Mouse (Mus musculus) myocyte (in vitro differentiated cells): ENCODE results near the gene Lpp. TPM values are rescaled to one million over a fixed set of nuclear protein-coding genes. Genes with fewer than 3 reads are reported as not detected.

ENCODE experiments used
- H3K27me3 ChIP-seq: one replicate; pipeline ENCODE4 v1.6.1; 2011; ENCODE audit not compliant: control insufficient read depth, insufficient read depth, insufficient read length
- H3K36me3 ChIP-seq: one replicate; pipeline ENCODE4 v1.6.1; 2011; ENCODE audit not compliant: control insufficient read depth, insufficient read depth
- H3K4me2 ChIP-seq: one replicate; pipeline ENCODE4 v1.6.1; 2011; ENCODE audit warnings: low read depth, control low read depth
- H3K4me3 ChIP-seq: one replicate; pipeline ENCODE4 v1.5.1; 2011; ENCODE audit warnings: mild to moderate bottlenecking, control low read depth, moderate library complexity
- H3K79me2 ChIP-seq: one replicate; pipeline ENCODE4 v1.6.1; 2011; ENCODE audit not compliant: control insufficient read depth, insufficient read depth
- H3ac ChIP-seq: one replicate; pipeline ENCODE4 v1.6.1; 2011; ENCODE audit not compliant: control insufficient read depth, insufficient read length
- CEBPB ChIP-seq: IDR thresholded peaks from 2 replicates; pipeline ENCODE4 v1.6.1; 2011; ENCODE audit warnings: mild to moderate bottlenecking, moderate library complexity; ENCODE audit not compliant: poor library complexity, insufficient read depth, severe bottlenecking
- E2F4 ChIP-seq: IDR thresholded peaks from one replicate; pipeline ENCODE4 v1.6.1; 2011; ENCODE audit warnings: mild to moderate bottlenecking, control low read depth, moderate library complexity; ENCODE audit not compliant: insufficient read depth
- MAX ChIP-seq: IDR thresholded peaks from one replicate; pipeline ENCODE4 v1.6.1; 2011; ENCODE audit warnings: low read depth, mild to moderate bottlenecking, control low read depth
- MYOD1 ChIP-seq, 3 experiments: IDR thresholded peaks; one replicate each; pipeline ENCODE4 v1.6.1; 2011; ENCODE audit warnings: control low read depth in 2 of 3, low read depth in 2 of 3, mild to moderate bottlenecking in 2 of 3, moderate library complexity in 1 of 3; ENCODE audit not compliant: insufficient read length in 2 of 3, control insufficient read depth in 1 of 3
- MYOG ChIP-seq, 3 experiments: IDR thresholded peaks; one replicate each; pipeline ENCODE4 v1.6.1; 2011; ENCODE audit warnings: control low read depth in 2 of 3, low read depth in 2 of 3, mild to moderate bottlenecking in 2 of 3; ENCODE audit not compliant: insufficient read length in 2 of 3, control insufficient read depth in 1 of 3, insufficient read depth in 1 of 3
- POLR2A ChIP-seq: IDR thresholded peaks from one replicate; pipeline ENCODE4 v1.6.1; 2011; ENCODE audit warnings: low read depth, mild to moderate bottlenecking, control low read depth, moderate library complexity; ENCODE audit not compliant: insufficient read length
- POLR2AphosphoS2 ChIP-seq: IDR thresholded peaks from one replicate; pipeline ENCODE4 v1.6.1; 2011; ENCODE audit warnings: low read depth, control low read depth; ENCODE audit not compliant: insufficient read length
- REST ChIP-seq: IDR thresholded peaks from one replicate; pipeline ENCODE4 v1.6.1; 2011; ENCODE audit warnings: mild to moderate bottlenecking, control low read depth, moderate library complexity; ENCODE audit not compliant: insufficient read depth, insufficient read length
- SRF ChIP-seq: IDR thresholded peaks from one replicate; pipeline ENCODE4 v1.6.1; 2011; ENCODE audit warnings: low read depth; ENCODE audit not compliant: control insufficient read depth, insufficient read length
- TCF12 ChIP-seq: IDR thresholded peaks from one replicate; pipeline ENCODE4 v1.6.1; 2011; ENCODE audit warnings: mild to moderate bottlenecking, control low read depth; ENCODE audit not compliant: poor library complexity, insufficient read depth, severe bottlenecking
- TCF3 ChIP-seq: IDR thresholded peaks from one replicate; pipeline ENCODE4 v1.6.1; 2011; ENCODE audit warnings: low read depth, control low read depth; ENCODE audit not compliant: insufficient read length
- USF1 ChIP-seq: IDR thresholded peaks from one replicate; pipeline ENCODE4 v1.6.1; 2011; ENCODE audit warnings: low read depth, mild to moderate bottlenecking, control low read depth, moderate library complexity
- polyA plus RNA-seq: library from polyadenylated mRNA; unstranded; fragments of >200 nt; fragmentation: generic; extraction: Trizol; gene quantifications from one replicate; pipeline ENCODE4 v1.2.1, GENCODE M21; 2012; ENCODE audit warnings: missing spikeins

Lpp gene
- polyA plus RNA-seq, 1 experiment = 4.8 TPM

DNA sequence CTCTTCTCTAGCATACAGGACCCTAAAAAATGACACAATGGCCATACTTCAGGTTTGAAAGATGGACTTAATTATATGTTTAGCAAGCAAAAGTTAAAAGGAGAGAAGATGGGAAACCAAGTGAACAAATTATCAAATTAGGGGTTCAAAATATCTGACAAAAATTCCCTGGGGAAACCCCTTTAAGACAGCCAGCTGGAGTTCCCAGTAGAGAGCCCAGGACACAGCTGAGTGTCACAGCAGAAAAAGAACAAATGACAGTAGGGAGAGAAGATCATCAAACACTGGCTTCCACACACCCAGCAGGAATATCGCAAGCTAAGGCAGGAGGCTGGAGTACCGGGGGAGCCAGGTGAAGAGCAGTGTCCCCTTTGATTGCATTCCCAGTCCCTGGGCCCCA, 373.3 kb downstream of the Lpp start:
- Histone ChIP-seq H3ac (no peak overlapping the region), H3K4me2 (no peak overlapping the region), H3K79me2 (peaks cover 3% of the 10 kb centered on the region)

DNA sequence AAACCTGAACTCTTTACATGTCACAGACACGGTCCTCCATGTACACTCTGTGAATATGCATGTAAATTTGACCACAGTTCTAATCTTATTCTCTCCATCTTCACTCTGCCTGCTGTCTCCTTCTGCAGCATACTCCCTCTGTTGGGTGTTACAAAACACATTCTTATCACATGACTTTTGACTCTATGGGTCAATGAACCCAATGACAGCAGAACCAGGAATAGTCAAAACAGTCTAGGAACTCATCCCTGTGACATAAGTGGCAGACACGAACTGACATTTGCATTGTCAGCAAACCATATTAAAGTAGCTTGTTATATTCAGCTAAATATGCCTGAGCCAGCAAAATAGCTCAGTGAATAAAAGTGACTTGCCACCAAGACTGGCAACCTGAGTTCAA, 383.7 kb downstream of the Lpp start:
- H3K4me3 ChIP-seq = no peak overlapping the region
- H3K4me2 ChIP-seq = no peak overlapping the region
- TF ChIP-seq POLR2AphosphoS2 = no peak
- no peak for TF ChIP-seq POLR2A
- TF ChIP-seq MYOG (IDR thresholded peaks at IDR 0.05; ENCODE audit: control insufficient read depth in 1 of 3, insufficient read depth in 1 of 3, insufficient read length in 2 of 3, low read depth in 2 of 3) = no peak
- TF ChIP-seq E2F4 = no peak
- no peaks in the 10 kb centered on the region for H3K36me3 ChIP-seq
- H3K27me3 ChIP-seq = no peaks in the 10 kb centered on the region
- H3ac ChIP-seq = no peak overlapping the region
- no peaks in the 10 kb centered on the region for H3K79me2 ChIP-seq

More for the DNA sequence above, 373.3 kb downstream of the Lpp start:
- Histone ChIP-seq H3K36me3 (peaks cover 13% of the 10 kb centered on the region), H3K27me3 (no peaks in the 10 kb centered on the region), H3K4me3 (no peak overlapping the region)
- TF ChIP-seq CEBPB (no peak), TCF12 (no peak), SRF (no peak), MYOD1 (IDR thresholded peaks at IDR 0.05; ENCODE audit: control insufficient read depth in 1 of 3, insufficient read length in 2 of 3, low read depth in 2 of 3) (no peak), USF1 (no peak), POLR2AphosphoS2 (no peak), REST (no peak), MAX (no peak), MYOG (IDR thresholded peaks at IDR 0.05; ENCODE audit: control insufficient read depth in 1 of 3, insufficient read depth in 1 of 3, insufficient read length in 2 of 3, low read depth in 2 of 3) (no peak), E2F4 (no peak), POLR2A (no peak)

DNA sequence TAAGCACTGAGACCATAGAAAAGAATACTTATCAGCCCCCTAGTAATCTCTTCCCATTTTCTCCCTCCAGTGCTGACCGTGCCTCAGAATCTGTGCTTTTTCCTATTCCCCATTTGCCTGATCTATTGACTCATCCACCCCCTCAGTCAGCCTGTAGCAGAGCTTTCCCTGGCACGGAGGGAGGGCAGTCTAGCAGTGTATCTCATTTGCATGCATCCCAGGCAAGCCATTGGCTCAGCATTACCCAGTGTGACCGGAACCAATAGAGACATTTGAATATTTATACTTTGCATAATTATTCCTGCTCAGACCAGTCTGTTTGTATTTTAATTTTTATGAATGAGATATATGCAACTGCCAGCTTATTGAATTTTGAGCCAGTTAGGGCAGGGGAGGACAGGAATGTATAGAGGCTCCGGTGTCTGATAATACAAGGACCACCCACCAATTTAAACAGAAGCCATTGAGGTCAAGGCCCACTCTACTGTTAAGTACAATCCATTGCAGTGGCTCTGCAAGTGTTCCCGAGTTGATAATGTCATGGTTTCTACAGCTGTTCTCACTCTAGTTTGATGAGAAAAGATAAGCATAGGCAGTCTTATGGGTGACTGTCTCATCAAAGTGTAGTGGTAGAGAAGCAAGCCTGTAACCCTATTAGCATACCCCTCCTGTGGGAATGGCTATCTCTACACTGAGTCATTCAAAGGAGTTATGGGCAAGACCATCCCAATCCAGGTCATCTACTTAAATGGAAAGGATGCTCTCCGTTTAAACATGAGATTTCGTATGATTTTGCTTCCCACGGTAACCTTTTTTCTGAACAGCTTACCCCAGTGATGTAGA, 385.3 kb downstream of the Lpp start:
- Histone ChIP-seq H3K79me2 (no peaks in the 10 kb centered on the region), H3K36me3 (no peaks in the 10 kb centered on the region), H3ac (no peak overlapping the region), H3K27me3 (no peaks in the 10 kb centered on the region), H3K4me3 (no peak overlapping the region), H3K4me2 (no peak overlapping the region)
- TF ChIP-seq MYOD1 (IDR thresholded peaks at IDR 0.05; ENCODE audit: control insufficient read depth in 1 of 3, insufficient read length in 2 of 3, low read depth in 2 of 3) (no peak), USF1 (no peak)

DNA sequence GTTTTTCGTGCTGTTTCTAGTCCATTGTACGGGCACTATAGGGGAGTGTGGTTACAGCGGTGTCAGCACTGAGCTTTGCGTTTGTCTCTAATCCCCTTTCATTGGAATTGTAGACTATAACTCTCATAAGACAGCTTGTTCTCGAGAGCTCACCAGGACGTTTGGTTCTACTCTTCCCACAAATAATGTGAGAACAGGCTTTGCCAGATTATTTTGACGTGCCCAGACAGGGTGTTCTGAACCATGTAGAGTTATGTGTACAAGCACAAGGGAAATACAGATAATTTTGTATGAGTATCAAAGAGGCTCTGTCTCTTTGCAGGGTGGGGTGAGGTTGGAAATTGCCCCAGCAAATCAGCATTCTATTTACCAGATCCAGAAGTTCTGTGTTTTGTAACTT, 387.2 kb downstream of the Lpp start:
- H3ac ChIP-seq = no peak overlapping the region
- no peaks in the 10 kb centered on the region for H3K79me2 ChIP-seq
- H3K36me3 ChIP-seq = no peaks in the 10 kb centered on the region
- H3K4me3 ChIP-seq = no peak overlapping the region
- no peaks in the 10 kb centered on the region for H3K27me3 ChIP-seq
- no peak overlapping the region for H3K4me2 ChIP-seq
- no peak for TF ChIP-seq POLR2A
- TF ChIP-seq SRF = no peak
- TF ChIP-seq POLR2AphosphoS2 = no peak
- no peak for TF ChIP-seq REST
- TF ChIP-seq E2F4 = no peak
- no peak for TF ChIP-seq MAX
- TF ChIP-seq USF1 = no peak

DNA sequence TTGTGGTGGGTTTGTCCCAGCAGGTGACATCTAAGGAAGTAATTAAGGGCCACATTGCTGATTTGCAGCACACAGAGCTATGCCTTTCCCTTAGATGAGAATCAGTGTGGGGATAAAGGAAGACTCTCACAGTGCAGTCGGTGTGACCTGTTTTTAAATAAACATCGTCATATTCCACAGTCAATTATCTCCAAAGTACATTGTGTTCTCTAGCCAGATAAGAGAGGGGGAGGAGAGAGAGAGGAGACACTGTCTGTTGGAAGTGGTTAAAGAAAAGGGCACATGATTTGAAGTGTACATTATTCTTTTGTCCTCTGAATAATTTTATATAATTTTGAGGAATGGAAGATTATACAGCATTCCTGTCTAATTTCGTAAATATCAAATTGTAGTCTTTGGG, 388.6 kb downstream of the Lpp start:
- no peak for TF ChIP-seq MYOG (IDR thresholded peaks at IDR 0.05; ENCODE audit: control insufficient read depth in 1 of 3, insufficient read depth in 1 of 3, insufficient read length in 2 of 3, low read depth in 2 of 3)
- no peak for TF ChIP-seq POLR2A
- TF ChIP-seq TCF3 = no peak
- TF ChIP-seq REST = no peak
- no peak for TF ChIP-seq MAX
- TF ChIP-seq TCF12 = no peak
- Histone ChIP-seq H3K27me3 (no peaks in the 10 kb centered on the region), H3K79me2 (no peaks in the 10 kb centered on the region)

DNA sequence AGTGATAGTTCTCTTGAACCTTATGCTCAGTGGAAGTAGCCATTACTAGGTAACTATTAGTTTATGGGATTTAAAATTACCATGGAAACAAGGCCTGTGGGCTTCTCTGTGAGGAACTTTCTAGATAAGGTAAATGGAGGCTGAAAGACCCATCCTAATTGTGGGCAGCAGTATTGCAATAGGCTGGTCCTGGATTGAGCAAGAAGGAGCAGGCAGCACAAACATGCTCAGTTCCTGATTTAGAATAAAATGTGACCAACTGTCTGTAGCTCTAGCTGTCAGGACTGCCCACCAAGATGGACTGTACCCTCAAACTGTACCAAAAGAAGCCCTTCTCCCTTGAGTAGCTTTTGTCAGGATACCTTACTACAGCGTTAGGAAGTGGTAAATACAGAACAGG, 392.3 kb downstream of the Lpp start:
- Histone ChIP-seq H3ac (no peak overlapping the region), H3K79me2 (no peaks in the 10 kb centered on the region), H3K36me3 (no peaks in the 10 kb centered on the region), H3K4me3 (no peak overlapping the region), H3K4me2 (no peak overlapping the region), H3K27me3 (no peaks in the 10 kb centered on the region)
- no peak for TF ChIP-seq MYOD1 (IDR thresholded peaks at IDR 0.05; ENCODE audit: control insufficient read depth in 1 of 3, insufficient read length in 2 of 3, low read depth in 2 of 3)
- TF ChIP-seq TCF3 = no peak
- TF ChIP-seq MYOG (IDR thresholded peaks at IDR 0.05; ENCODE audit: control insufficient read depth in 1 of 3, insufficient read depth in 1 of 3, insufficient read length in 2 of 3, low read depth in 2 of 3) = no peak
- TF ChIP-seq USF1 = no peak
- TF ChIP-seq POLR2A = no peak
- no peak for TF ChIP-seq SRF
- no peak for TF ChIP-seq MAX
- TF ChIP-seq REST = no peak
- TF ChIP-seq CEBPB = no peak
- no peak for TF ChIP-seq POLR2AphosphoS2
- TF ChIP-seq E2F4 = no peak
- no peak for TF ChIP-seq TCF12

More for the DNA sequence above, 388.6 kb downstream of the Lpp start:
- Histone ChIP-seq H3K4me3 (no peak overlapping the region), H3K4me2 (no peak overlapping the region), H3K36me3 (no peaks in the 10 kb centered on the region), H3ac (no peak overlapping the region)
